Mouse (Mus musculus) liver, embryonic 14.5 days (tissue): ENCODE measurements around the gene Tmem255b.

Experiments used
- CTCF ChIP-seq: IDR thresholded peaks from 2 replicates; pipeline ENCODE4 v1.5.1; 2016; ENCODE audit warnings: antibody characterized with exemption, low read depth, control low read depth
- EP300 ChIP-seq: IDR thresholded peaks from 2 replicates; pipeline ENCODE4 v1.6.1; 2016; ENCODE audit warnings: antibody characterized with exemption, low read depth

GRCm38 (mm10) chr8:13446456-13446855 lies 11.5 kb downstream of the Tmem255b start:
- TF ChIP-seq EP300 (no peak), CTCF (no peak)
